Mouse (Mus musculus): ENCODE data around the gene Bcap29. TPM values are rescaled to one million over a fixed set of nuclear protein-coding genes. Genes with fewer than 3 reads are reported as not detected.
A peak's percentile ranks its signal among the peaks of the same experiment; 100 is the strongest.
"Not testable (repeated sequence)": the region's sequence is repeated elsewhere in the genome, so short reads cannot be mapped to it uniquely, and the experiment has no call there.

Bcap29 gene
- total RNA-seq (2015; ENCODE audit: low replicate concordance), result 13.2 and 25.0 TPM in 2 replicates
- total RNA-seq (2017; ENCODE audit: low replicate concordance), result 5.7 and 6.7 TPM in 2 replicates

DNA sequence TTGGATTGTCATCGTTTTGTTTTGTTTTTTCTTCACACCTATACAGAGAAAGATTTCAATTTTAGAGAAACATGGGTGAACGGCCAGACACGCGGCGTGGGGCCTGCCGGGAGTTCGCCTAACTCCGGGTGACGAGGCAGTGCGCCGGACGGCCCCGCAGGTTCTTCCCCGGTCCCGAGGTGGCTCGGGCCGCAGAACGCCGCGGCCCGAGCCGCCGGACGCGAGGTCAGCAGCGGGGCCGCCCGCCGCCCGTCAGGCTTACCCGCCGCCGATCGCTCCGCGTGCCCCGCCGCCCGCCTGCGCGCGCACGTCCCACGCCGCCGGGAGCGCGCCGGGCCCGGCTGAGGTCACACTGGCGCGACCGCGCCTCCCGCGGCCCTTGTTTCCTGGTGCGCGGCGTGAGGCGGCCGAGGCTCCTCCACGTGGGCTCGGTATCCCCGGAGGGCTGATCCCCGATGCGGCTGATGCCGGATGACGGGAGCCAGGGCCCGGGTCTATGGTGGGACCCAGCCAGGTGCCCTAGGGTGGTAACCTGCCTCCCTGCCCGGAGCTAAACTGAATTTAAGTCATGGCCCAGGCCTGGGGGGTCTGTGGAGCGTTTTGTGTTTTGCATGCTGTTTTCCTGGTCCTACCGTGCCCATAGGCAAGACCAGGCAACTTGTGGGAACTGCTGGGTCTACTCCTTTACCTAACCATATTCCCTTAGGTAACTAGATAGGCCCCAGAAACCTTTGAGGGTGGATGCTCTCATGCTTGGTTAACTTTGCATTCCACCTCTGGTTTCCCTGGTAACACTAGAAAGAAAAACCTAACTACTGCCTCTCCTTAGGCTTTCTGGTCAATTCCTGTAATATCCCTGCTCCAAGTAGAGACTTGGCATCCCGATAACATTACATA, at the start of gene Bcap29:
TSS of gene Bcap29 (minus strand) at position 316 of the 897 bp plus-strand sequence.
- ATAC-seq (replicated peaks; ENCODE audit: low FRiP score, poor library complexity, severe bottlenecking), result peak; percentile 81

DNA sequence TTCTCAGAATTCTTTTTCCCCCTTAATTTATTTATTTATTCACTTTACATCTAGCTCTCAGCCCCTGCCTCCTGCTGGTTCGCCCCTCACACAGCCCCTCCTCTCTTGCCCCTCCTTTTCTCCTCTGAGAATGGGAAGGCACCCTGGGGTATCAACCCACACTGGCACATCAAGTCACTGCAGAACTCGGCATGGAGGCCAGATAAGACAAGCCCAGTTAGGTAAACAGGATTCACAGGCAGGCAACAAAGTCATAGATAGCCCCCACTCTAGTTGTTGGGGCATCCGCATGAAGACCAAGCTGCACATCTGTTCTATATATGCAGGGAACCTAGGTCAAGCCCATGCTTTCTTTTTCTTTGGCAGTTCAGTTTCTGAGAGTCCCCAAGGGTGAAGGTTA, 32.7 kb upstream of the Bcap29 start:
- no peak for ATAC-seq (replicated peaks; ENCODE audit: low FRiP score, poor library complexity, severe bottlenecking)

DNA sequence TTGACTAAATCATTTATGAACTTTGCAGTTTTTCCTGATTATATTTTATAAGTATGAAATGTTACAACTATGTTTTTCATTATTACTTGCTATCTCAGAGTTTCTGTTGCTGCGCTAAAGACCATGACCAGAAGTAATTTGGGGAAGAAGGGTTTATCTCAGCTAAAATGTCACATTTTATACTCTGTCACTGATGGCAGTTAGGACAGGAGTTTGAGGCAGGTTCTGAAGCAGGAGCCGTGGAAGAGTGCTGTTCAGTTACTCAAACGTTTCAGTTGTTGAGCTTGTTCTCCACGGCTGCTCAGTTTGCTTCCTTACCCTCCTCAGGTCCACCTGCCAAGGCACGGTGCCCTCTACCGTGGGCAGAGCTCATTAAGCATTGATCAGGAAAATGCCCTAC, 31.5 kb upstream of the Bcap29 start:
- ATAC-seq (replicated peaks; ENCODE audit: low FRiP score, poor library complexity, severe bottlenecking), result no peak

DNA sequence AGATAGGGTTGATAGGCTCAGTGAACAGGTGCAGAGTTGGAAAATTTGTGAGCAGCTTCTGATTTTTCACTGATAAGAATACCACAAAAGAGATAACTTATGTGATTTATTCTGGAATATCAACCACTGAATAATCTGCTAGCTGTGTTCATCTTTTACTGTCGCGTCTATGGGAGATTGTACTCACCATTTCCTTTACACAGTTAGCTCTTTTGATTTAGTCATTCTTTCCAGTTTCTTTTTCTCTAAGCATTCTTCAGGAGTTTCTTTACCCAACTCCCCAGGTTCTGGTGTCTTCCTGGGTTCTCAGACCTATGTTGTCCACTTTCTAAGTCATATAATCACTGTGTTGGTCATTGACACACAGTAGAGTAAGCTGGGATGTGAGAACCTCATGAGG, 22.4 kb upstream of the Bcap29 start:
- no peak for ATAC-seq (replicated peaks; ENCODE audit: low FRiP score, poor library complexity, severe bottlenecking)

DNA sequence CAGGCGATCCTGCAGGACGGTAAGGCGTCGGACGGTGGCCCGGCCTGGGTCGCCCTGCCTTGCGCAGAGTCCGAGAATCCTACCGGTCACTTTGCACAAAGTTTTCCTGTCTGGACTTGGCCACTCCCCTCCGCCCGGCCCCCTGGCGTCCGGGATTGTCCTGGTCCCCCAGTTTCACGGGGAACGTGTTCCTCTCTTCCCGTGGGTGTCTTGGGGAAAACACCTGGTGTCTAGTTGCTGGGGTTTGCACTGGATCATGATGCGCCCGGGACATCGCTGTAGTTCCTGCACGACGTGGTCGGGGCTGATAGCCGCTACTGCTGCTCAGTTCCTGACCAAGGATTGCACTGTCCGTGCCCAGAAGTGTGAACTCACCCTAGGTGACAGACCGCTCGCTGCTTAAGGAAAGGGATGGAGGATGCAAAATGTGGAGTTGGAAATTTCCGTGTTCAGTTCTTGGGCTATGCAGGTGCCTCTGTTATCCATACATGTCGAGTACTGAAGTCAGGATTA, 20.6 kb upstream of the Bcap29 start:
- peak; percentile 67 for ATAC-seq (replicated peaks; ENCODE audit: low FRiP score, poor library complexity, severe bottlenecking)

DNA sequence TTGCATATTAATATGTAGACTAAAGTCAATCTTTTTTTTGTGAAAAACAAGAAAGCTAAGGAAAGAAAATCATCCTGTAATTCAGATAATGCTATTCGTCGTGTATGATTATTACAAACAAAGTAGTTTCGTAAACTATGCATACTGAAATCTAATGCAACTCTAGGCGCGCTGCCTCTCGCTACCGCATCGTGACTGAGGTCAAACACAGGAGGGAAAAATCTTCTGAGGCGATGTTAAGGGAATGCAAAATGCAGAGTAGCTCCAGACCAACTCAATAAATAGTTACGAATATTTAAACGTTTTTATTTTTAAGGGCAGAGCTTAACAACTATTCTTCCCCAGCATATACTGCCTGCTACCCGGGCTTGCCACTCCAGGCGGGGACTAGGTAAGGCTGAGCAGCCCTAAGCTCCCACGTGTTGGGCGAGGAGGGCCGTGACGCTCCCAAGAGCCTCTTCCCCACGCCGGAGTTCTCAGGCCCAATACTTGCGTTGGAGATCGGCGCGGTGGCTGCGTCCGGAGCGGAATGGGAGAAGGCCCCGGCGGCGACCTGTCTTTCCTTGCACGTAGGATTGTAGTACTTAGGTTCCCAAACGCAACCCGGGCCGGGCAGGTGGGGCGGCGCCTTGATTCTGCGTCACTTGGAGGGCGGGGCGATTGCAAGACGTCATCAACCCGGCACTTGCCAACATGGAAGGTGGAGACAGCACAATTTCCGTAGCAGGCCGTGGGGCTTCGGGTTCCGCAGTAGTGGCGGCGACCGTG, 19.9 kb upstream of the Bcap29 start, which contains the start of the genes Dus4l and Cog5:
TSS of gene Dus4l (minus strand) at position 630 of the 768 bp plus-strand sequence.
TSS of gene Cog5 (plus strand) at position 673 of the 768 bp plus-strand sequence.
- ATAC-seq (replicated peaks; ENCODE audit: low FRiP score, poor library complexity, severe bottlenecking), result peak; percentile 98

DNA sequence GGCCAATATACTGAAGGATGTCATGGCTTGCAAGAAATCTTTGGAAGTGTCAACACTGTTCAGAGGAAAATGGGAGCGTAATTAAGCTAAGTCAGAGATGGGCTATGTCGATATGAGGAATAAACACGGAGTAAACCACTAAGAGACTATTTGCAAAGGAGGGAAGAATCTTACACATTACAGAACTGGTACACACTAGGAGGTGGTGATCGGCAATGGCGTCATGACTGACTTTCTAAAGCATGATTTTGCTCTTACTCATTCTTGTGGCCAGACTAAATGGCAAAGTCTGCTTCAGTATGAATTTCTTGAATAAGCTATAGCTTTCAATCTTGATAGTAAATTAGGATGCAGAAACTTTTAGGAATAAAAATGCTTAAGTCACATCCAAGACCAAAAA, 19.2 kb upstream of the Bcap29 start:
- no peak for ATAC-seq (replicated peaks; ENCODE audit: low FRiP score, poor library complexity, severe bottlenecking)

DNA sequence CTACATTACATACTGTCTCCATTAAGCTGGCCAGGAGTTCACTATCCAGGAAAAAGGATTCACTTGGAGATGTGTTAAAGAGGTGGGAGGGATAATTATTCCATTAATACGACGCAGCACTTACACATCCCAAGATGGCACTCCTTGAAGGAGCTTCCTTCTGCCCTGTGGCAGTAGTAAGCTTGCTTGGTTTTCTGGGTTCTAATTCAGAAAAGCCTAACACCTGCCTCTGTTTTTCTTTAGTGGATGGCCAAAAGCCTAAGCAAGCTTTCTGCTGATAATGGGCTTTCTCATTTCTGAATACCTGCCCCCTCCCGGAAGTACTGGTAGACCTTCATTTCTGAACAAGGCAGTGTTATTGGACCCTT, 766 bp upstream of the Bcap29 start:
- ATAC-seq (replicated peaks; ENCODE audit: low FRiP score, poor library complexity, severe bottlenecking), result no peak

DNA sequence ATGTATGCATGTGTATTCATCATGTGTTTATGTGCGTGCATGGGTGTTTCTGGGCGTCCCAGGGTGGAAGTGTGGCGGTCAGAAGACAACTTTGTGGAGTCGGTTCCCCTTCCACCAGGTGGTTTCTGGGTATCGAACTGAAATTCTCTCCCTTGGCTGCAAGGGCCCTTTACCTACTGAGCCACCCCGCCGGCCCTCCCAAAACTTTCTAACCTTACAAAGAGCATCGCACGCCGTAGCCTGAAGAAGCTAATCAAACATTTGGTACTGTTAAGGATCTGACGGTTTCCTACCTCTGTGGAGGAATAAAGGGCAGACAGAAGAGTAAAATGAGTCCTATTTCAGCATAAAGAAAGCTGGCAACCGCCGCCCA, 502 bp downstream of the Bcap29 start:
- peak; percentile 65 for ATAC-seq (replicated peaks; ENCODE audit: low FRiP score, poor library complexity, severe bottlenecking)

DNA sequence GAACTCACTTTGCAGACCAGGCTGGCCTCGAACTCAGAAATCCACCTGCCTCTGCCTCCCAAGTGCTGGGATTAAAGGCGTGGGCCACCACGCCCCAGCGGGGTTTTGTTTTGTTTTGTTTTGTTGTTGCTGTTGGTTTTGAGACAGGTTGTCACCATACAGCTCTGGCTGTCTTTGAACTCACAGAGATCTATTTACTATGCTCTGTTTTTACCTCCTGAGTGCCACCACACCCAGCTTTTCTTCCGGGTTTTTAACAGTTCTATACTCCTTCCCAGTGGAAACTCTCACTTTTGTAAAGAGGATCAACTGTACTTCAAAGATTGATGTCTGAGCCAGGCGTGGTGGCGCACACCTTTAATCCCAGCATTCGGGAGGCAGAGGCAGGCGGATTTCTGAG, 6.1 kb downstream of the Bcap29 start:
- ATAC-seq (replicated peaks; ENCODE audit: low FRiP score, poor library complexity, severe bottlenecking), result not testable (repeated sequence)

DNA sequence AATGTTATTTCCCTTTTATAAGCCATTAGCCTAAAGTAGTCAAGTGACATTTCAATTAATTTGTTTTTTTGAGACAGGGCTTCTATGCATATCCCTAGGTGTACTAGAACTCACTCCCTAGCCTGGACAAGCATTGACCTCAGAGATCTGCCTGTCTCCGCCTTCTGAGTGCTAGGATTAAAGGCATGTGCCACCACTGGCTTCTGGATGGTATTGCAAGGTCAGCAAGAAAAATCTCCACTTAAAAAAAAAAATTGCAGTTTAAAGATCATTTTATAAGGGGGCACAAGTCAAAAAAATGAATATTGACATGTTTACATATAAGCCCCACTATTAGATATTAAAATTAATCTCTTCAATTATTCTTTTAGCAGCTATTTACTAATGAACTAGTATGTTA, 9.4 kb downstream of the Bcap29 start:
- no peak for ATAC-seq (replicated peaks; ENCODE audit: low FRiP score, poor library complexity, severe bottlenecking)

DNA sequence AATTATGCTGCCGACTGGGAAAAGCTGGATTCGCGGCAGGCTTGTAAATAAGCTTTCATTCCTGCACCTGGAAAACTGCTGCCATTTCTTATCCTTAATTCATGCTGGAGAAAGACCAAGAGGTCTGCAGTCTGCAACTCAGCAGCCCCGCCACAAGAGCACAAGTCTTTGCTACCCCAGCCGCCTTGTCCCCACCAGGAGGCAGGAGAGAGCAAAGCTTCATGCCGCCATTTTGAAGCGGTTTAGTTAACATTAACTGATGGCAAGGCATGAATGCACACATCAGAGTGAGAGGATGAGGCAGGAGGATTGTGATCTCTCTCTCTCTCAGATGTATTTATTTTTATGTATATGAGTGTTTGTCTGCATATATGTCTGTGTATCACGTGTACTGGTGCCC, 14.4 kb downstream of the Bcap29 start:
- ATAC-seq (replicated peaks; ENCODE audit: low FRiP score, poor library complexity, severe bottlenecking), result no peak

DNA sequence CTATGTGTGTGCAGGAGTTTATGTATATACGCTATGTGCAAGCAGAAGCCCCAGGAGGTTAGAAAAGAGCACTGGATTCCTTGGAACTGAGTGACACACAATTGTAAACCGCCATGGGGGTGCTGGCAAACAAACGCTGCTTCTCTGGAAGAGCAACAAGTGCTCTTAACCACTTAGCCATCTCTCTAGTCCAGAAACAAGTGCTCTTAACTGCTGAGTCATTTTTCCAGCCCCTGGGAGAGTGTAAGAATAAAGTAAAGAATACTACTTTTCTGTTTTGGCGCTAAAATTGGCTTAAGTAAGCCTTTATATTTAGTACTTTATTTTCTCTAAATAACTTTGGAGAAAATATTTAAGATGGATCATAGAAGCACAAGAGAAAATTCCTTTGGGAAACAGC, 21.1 kb downstream of the Bcap29 start:
- ATAC-seq (replicated peaks; ENCODE audit: low FRiP score, poor library complexity, severe bottlenecking), result no peak

DNA sequence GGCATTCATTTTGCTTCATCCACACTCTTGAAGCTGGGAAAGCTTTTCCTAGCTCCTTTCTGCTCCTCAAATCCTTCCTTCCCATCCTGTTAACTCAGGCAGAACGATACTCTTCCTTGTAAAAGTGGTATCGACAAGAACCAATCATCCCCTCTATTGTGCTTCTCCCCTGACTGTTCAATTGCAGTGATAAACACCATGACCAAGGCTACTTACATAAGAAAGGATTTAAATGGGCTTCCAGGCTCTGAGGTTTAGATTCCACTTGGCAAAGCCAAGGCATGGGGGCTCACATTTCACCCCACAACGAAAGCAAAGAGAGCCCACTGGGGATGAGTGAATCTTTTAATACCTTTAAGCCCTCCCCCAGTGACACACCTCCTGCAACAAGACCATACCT, 26.3 kb downstream of the Bcap29 start:
- ATAC-seq (replicated peaks; ENCODE audit: low FRiP score, poor library complexity, severe bottlenecking), result no peak

DNA sequence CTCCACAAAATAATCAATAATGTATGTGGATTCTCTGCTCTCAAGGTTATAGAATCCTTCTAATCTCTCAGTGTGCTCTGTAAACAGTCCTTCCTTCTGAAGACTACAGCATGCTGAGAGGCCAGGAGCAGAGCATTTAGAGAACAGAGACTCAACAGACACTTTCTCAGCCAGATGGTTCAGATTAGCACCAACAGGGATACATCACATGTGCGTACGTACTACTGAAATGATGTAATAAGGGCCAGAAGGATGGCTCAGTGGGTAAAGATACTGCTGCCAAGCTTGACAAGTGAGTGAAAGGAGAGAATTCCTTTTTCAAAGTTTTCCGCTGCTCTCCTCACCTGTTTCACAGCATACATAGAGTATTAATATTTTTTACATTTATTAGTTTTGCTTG, 29.6 kb downstream of the Bcap29 start:
- ATAC-seq (replicated peaks; ENCODE audit: low FRiP score, poor library complexity, severe bottlenecking), result no peak

DNA sequence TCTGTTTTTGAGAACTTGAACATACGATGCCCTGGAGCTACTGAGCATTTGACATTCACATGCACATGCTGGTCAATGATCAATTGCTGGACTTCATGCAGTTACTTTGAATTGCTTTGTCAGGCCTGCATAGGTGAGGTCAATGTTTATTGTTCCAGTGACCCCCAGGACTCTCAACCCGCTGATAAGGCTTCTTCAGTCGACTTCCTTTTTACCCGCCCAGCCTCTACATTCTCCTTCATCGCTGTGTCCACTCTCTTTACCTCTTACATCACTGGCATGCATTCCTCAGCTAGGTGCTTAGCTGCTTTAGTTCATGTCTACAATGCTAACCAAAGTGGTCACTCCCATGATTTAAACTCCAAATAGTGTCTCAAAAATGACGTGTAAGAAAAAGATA, 30.9 kb downstream of the Bcap29 start:
- ATAC-seq (replicated peaks; ENCODE audit: low FRiP score, poor library complexity, severe bottlenecking), result no peak

DNA sequence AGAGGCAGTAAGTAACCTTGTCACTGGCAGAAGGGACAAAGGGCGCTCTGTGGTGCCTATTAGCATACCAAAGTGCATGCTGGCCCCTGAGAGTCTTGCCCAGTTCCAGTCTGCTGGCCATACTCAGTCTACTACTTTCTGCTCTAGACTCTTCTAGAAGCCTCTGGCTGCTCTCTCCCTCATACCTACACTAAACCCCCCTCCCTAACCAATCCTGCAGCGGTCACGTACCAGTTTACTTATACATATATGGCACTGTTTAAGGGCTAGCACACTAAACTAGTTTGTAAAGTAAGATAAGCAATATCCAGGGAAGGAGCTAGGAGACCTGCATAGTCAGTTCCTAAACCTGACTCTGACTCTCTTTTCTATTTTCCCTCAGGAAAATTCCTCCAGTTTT, 40.2 kb downstream of the Bcap29 start:
- no peak for ATAC-seq (replicated peaks; ENCODE audit: low FRiP score, poor library complexity, severe bottlenecking)

DNA sequence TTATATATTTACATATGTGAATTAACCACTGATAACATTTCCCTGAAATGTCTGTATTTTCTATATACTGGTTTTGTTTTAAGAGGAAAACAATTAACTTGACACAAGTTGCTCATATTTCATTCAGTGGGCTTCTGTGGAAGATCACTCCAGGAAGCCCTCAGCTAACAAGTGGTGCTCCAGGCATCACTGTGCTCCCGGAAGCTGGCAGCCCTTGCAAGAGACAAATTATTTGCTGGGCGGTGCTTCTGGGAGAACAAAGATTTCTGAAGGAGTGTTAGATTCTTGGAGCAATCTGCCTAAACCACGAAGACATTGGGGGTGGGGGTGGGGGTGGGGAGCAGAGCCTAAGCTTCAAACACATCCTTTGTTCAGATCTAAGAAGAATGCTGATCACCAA, 42.4 kb downstream of the Bcap29 start:
- ATAC-seq (replicated peaks; ENCODE audit: low FRiP score, poor library complexity, severe bottlenecking), result no peak

DNA sequence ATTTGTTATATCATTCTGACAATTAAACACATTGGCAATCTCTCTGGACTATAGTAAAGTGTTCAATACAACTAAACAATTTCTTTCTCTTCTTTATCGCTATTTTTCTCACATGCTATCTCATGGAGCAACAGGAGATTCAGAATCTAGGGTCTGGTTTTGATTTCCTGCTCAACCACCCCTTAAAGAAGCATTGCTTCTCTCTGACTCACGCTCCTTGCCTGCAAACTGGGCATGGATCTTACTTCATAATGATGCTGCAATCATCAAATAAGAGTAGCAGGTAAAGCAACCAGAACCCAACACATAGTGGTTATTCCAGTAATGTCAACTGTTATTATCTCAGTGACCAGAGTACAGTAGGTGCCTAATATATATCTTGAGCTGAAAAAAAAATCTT, 50.7 kb downstream of the Bcap29 start:
- no peak for ATAC-seq (replicated peaks; ENCODE audit: low FRiP score, poor library complexity, severe bottlenecking)

DNA sequence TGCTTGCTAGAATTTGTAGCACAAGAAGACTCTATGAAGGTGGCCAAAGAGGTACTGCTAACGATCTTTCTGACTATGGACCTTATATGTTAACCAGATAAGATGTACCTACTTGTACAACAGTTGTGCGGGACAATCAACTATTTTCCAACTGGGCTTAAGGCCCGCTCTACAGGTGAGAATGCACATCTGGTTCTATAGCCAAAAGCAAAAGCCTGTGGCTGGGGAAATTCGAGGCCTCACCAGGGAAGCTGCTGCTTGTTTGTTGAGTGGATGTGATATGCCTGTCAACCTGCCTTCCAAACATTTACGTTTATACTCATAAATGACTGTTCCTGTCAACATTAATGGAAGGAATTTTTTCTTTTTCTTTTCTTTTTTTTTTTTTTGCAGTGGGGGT, 52.4 kb downstream of the Bcap29 start:
- no peak for ATAC-seq (replicated peaks; ENCODE audit: low FRiP score, poor library complexity, severe bottlenecking)

DNA sequence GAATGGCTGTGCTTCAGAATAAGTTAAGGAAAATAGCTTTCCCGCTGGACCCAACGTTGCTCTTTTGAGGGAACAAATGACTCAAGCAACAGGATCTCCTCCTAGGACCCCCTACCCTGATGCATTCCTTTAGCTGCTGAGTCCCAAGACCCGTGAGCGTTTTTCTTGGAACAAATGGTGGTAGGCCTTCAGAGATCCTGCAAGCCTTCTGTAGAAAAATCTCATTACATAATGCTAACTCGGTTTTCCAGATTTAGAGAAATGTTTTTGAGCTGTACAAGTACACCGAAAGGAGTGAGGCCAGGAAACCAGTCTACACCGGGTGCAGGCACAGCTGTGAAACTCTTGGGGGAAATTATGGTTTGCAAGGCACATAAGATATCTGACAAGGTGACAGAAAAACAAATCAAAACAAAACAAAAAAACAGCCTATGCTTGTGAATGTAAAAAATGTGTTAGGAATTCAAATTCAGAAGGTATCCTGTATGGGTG, 53.1 kb downstream of the Bcap29 start:
- no peak for ATAC-seq (replicated peaks; ENCODE audit: low FRiP score, poor library complexity, severe bottlenecking)
